Mouse (Mus musculus) brain, embryonic 14.5 days (tissue): ENCODE measurements around the gene Satb2.

ENCODE experiments used
- CTCF ChIP-seq: fragments of 200-500 bp; IDR thresholded peaks from 2 replicates; pipeline ENCODE4 v1.5.1; 2012; ENCODE audit warnings: inconsistent platforms, mild to moderate bottlenecking, moderate library complexity, borderline replicate concordance; ENCODE audit not compliant: insufficient read depth, insufficient read length; ENCODE audit errors: extremely low read depth
- POLR2A ChIP-seq: fragments of 200-500 bp; IDR thresholded peaks from 2 replicates; pipeline ENCODE4 v1.6.1; 2012; ENCODE audit warnings: mild to moderate bottlenecking, inconsistent platforms, borderline replicate concordance; ENCODE audit not compliant: poor library complexity, insufficient read depth, insufficient read length, severe bottlenecking; ENCODE audit errors: extremely low read depth

DNA sequence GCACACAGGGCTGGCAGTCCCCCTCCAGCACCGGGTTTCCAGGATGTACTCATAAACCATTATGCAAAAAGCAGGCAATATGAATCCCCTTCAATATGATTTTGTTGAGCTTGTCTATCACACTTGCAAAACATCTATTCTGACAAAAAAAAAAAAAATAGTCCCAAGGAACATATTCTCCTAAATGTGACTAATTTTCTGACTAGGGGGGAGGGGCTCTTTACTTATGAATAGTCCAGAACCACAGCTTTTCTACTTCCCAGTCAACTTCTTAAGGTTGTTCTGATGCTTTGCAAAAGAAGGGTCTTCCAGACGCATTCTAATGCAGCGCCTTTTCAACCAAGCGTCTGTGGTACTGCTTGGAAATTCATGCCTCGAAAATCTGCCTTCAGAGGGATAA lies 155.7 kb downstream of the Satb2 start:
- TF ChIP-seq POLR2A (no peak), CTCF (no peak)
